Mouse (Mus musculus): Measurements from ENCODE around the gene Dhrs3.

DNA sequence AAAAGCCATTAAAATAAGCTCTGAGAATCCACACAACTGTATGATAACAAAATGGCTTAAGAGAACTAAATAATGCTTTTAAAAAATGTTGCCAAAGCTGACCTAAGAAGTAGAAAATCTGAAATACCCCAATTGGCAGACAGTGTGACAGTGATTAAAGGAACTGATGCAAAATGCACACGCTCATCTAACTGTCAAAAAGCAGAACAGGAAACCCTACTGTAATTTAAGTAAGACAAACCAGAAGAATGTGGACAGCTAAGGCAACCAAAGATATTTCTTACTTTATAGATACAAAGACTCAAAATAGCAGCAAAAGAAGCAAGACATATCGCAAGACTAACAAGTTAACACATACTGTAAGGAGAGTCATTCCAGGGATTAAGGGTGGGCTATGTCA is 78.4 kb downstream of the Dhrs3 start:
- no peak for TF ChIP-seq POLR2A (IDR thresholded peaks at IDR 0.05; ENCODE audit: control insufficient read depth, extremely low read depth, insufficient read depth, low read length, poor library complexity)
- no peak for TF ChIP-seq CTCF (IDR thresholded peaks at IDR 0.05; ENCODE audit: borderline replicate concordance, control insufficient read depth, extremely low read depth, insufficient read depth, low read length, poor library complexity)

All from thymus, adult 2 months (tissue).